Mouse (Mus musculus): Measurements from ENCODE around the gene Vmn1r73.

The Vmn1r73 gene

GRCm38 (mm10) chr7:11729966-11730365 is at the start of gene Vmn1r73:
Gene Vmn1r73 (plus strand): TSS chr7:11730266.
- in situ Hi-C loops (cut with MboI, MseI), result no loop called here
